Mouse (Mus musculus) MEL-GATA-1-ER (cell line): Measurements from ENCODE around the gene Hdac7.

ENCODE experiments used
- DNase-seq: peaks from one replicate; pipeline ENCODE4 v3.0.0-alpha.2; 2012; ENCODE audit warnings: low read depth; ENCODE audit errors: extremely low read depth

The Hdac7 gene

DNA sequence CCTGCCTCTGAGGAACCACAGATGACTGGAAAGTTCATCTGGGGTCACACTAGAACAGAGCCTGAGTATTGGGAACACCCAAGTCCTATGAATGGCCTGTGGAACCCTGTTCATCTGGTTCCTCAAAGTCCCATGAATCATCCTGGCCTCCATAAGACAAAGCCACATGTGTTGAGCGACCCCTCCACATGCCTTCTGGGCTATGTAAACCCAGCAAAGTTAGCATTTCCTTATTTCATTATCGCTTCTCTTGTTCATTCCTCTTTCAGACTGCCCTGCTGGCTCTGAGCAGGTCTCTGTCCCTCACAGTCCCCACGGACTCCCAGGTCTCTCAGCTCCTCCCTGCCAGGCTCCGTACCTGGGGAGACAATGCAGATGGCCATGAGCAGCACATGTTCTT, 14.1 kb upstream of the Hdac7 start:
- DNase-seq, result no peak

DNA sequence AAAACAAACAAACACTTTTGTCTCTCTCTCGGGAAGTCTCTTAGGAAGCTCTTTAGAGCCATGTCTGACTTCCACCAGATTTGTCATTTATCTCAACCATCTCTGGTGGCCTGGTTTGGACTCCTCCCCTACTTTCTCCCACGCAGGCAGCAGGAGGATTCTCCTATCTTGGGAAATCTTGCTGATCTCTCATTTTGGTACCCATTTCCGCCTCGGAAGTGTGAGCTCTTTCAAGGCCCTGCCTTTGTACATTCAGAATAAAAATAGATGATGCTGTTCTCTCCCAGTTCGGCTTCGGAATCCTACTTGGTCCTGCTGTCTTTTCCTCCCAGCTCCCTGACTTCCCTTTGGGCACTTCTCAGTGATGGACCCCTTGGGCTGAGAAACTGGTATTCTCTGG, 10.2 kb upstream of the Hdac7 start:
- DNase-seq, result no peak

DNA sequence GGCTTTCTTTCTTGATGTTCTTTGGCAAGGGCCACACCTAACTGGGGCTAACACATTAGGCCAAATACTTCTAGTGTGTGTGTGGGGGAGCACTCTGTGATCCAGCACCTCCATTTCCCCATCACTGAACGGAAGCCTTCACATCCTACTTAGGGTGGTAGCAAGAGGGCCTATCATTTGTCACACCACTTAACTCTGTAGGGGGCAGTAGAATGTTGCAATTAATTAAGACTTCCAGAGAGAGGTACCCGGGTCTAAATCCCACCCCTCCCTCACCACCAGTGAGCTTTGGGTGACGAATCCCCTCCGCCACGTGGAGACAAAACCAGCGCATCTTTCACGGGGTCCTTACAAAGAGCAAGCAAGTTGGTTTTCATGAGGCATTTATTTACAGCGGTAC, 9.8 kb upstream of the Hdac7 start:
- DNase-seq, result no peak

DNA sequence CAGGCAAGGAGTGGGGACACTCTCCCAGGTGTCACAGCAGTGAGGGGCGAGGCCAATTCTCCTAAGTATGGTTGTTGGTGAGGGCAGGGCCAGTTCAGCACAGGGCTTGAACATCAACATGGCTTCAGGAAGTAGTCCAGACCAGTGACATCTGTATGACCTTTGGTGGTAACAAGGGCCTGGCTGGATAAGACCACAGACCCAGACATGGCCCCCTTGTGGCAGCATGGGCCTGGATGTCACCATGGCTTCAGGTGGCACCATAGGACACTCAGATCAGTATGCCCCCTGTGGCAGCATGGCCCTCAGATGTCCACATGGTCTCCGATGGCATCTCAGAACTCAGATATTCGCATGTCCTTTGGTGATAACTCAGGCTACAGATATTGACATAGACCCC, 8.0 kb upstream of the Hdac7 start:
- no peak for DNase-seq

DNA sequence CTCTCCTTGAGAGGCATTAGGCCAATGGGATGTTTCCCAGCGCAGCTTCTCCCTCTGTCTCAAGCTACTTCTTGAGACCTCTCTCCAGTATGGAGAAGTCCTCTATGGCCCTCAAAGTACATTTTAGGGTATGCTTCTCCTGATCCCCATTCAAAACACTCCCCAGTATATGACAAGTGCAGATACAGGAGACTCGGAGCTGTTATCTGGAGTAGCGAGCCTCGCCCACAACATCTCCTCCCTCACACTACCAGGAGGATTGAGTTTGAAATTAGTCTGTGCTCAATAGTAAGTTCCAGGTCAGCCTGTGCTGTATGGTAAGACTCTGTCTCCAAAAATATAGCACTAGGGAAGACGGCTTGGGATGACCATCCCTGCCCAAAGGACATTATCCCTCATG, 6.7 kb upstream of the Hdac7 start:
- peak; percentile 88 for DNase-seq

DNA sequence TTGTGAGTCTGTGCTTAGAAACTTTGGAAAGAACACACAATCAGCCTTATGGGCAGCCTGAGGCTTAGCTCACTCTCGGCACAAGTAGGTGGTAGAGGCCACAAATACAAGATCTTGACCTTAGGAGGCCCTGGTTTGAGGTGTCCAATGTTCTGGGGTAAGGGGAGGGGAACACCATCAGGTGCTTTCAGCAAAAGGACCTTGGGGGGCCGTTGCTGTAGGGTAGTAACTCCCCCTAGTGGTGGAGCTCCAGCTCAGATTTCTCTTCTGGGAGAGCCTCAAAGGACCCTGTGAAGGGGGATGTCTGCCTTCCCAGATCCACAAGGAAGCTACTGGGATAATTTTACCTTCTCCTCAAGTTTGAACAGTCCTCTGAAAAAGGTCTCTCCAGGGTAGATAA, 6.1 kb upstream of the Hdac7 start:
- peak; percentile 64 for DNase-seq

DNA sequence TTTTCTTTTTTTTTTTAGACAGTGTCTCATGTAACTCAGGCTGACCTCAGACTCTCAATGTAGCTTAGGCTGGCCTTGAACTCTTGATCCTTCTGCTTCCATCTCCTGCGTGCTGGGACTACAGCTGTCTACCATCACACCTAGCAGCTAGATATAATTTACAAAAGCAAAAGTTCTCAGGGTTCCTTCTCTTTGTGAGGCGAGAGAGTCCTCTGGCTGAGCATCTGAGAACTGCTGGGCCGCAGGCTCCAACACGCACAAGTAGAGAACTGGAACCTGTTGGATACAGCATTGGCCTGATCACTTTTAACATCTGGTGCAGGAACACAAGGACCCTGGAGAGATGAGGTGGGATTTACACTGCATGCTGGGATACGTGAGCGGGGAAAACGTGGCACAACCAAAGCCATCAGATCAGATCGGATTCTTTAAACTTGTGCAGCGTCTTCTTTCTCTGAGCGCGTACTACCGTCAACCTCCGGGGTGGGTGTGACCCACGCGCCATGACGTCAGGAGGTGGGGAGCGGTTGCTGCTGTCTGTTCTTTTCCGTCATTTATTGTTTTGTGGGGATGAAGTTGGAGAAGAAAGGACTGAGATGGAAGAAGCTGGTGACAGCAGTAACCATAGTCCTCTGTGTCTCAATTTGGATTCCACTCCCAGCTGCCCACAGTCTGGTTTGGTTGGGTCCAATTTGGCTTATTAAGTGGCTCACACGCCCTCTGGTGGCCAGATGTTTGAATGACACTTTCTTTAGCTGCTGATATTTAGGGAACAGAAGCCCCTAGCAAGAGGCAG, 5.0 kb upstream of the Hdac7 start:
- DNase-seq, result peak; percentile 98

DNA sequence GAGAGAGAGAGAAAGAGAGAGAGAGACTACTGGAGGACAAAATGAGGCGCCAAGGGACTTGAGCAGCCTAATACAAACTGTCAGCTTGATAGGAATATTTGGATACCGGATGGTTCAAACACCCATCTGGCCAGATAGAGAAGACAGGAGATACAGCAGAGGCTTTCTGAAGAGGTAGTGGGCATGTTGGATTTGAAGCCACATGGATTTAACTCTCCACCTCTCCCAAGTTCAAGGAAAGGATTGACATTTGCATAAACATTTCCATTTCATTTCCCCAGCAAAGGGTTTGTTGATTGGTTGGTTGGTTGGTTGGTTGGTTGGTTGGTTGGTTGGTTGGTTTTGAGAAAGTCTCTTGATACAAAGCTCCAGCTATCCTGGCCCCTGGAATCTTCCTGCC, 3.6 kb upstream of the Hdac7 start:
- peak; percentile 69 for DNase-seq

DNA sequence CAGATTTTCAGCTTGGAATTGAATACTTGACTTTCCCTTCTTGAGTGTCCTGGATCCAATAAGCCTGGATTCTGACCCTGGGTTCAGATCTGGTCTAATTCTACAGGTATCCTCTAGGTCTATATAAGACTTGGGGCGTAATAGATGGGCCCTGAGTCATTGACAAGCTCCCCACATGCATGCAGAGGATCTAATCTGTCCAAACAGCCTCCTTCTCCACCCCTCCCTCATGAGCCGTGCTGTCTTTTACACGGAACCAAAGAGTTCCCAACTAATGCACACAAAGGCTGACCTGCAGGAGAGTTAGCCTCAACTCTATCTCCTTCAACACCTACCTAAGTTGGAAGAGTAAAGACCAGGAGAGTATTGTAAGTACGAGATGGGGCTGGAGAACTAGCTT, 3.0 kb upstream of the Hdac7 start:
- peak; percentile 90 for DNase-seq

DNA sequence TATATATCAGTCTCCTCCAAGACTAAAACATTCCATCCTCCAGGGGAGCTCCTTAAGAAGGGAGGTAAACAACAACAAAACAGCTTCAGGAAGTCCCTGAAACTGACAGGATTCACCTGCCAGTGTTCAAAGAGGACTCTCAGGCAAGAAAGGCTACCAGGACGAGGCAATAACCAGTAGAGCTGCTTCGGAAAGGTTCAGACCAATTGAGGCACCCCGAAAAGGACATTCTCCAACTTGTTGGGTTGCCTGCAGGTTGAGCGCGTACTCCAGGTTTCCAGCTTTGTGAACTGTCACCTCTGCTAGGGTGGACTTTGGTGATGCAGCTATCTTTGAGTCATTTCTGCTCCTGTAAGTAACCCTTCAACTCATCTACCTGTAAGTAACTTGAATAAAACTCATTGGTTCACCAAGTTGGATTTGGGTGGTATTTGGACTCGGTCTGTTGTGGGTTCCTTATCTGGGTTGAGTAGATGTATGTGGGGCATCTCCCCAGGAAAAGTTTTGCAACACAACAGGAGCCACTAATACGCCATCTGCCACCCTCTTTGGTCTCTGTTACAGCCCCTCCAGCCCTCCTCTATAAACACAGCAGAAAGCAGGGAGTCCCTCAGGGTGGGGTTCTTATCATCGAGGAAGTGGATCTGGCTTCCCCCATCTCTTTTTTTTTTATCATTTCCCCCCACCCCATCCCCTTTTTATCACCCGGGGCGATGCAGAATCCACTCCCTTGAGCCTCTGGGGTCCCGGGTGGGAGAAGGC, 2.0 kb upstream of the Hdac7 start:
- peak; percentile 70 for DNase-seq

DNA sequence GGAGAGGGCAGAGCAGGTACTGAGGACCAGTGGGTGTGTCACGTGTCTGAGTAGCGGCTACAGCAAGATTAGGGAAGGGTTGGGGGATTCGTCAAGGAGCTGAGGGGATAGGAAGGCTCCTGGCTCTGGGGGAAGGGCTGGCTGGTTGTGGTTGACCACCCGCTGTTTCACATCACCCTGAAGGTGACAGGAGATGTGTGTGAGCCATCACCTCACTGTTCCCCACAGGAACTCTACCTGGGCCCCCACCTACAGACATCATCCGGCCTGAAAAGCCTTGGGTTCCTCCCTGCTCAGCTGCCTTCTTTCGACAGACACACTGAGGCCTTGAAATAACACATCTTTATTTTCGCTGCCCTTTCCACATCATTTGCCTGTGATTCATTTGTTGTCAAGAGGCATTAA, 1.1 kb downstream of the Hdac7 start:
- DNase-seq, result peak; percentile 91

DNA sequence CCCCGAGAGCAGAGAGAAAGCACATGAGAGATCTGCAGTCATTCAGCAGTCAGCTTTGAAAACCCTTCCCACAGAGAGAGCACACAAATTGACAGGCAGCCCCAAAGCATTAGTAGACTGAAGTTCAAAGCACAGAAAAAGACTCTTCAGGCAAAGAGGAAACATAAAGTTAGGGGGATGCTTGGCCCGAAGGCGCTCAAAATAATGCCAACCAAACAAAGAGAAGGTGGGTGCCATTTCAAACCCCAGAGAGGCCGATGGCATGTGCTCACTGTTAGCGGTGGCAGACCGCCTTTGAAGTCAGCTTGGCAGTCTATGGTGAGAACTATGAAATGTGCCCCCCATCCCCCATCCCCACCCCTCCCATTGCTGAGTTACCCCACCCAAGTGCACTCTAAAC, 2.2 kb downstream of the Hdac7 start:
- DNase-seq, result no peak

DNA sequence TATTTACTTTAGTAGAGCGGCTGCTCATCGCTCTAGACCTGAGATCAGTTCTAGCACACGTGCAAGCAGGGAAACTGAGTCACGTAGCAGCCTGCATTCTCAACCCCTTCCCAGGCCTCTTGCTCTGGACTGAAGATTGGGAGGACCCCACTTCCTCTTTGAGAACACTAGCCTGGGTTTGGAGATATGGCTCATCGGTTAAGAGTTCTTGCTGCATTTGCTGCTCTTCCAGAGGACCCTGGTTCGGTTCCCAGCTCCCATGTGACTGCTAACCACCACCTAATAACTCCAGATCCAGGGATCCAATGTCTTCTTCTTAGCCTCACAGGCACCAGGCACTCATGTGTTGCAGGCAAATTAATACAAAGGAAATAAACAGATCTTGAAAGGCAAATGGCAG, 2.9 kb downstream of the Hdac7 start:
- DNase-seq, result peak; percentile 95

DNA sequence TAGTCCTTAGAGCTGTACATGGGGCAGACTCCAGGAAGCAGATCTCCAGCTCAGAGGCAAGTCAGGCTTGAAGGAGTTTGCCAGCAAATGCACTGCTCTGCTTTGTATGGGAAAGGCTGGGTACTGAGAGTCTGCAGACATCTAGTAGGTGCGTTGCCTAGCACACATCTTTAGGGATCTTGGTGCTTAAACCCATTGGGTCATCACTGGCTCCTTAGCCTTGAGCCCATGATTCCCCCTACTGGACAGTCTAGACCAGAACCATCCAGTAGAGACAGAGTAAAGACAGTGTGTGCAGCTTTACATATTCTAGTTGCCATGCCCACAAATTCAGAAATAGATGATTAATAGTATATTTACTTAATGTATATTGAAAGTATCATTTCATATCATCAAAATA, 3.5 kb downstream of the Hdac7 start:
- peak; percentile 52 for DNase-seq

DNA sequence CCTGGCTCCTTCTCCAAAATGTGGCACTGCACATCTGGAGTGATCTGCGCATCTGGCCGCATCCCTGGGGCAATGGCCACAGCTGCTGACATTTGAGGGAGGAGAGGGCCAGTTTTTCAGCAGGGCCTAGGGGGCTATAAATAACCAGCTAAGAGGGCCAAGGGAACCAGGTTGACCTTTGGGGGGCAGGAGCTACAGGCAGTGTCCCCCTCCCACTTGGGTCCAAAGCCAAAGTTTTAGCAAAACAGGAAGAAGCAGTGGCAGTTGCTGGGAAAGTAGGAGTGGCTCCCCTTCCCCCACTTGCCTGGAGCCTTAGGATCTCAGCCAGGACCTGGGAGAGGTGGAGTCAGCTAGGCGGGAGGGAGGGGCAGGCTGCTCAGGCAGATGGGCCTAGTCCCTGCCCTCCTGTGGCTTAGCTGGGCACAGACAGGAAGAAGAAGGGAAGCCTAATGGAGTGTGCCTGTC, 4.3 kb downstream of the Hdac7 start:
- peak; percentile 91 for DNase-seq

DNA sequence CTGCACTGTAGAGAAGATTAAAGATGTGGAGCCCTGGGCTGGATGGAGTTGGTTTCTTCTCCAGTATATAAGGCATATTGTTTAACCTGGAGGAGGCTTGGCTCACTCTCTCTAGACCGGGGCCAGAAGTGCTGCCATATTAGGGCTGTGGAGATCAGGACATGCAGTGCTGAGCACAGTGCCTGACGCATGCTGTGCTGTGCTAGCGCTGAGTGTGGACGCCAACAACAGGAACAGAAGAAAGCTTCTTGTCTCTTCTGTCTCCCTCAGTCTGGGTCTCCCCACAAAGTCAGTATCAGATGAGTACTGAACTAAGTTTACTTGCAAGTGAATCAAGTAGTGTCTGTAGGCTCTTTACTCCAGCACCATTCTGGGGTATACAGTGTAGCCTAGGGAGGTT, 4.8 kb downstream of the Hdac7 start:
- no peak for DNase-seq

DNA sequence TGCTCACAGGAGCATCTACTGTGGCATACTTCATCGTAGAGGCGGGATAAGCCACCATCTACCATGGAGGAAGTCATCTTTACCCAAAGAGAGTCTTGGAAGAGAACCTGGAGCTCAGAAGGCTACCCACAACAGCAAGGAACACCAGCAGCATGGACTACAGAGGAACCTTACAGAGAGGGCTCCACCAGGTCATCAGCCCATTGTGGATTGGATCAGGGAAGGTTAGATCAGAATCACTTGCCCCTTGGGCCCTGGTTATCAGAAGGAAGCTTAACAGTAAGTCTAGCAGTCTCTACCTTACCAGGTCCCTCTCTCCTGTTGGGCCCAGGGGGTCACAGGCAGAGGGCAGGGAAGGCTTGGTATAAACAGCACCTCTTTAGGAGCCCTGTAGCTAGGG, 5.3 kb downstream of the Hdac7 start:
- DNase-seq, result no peak

DNA sequence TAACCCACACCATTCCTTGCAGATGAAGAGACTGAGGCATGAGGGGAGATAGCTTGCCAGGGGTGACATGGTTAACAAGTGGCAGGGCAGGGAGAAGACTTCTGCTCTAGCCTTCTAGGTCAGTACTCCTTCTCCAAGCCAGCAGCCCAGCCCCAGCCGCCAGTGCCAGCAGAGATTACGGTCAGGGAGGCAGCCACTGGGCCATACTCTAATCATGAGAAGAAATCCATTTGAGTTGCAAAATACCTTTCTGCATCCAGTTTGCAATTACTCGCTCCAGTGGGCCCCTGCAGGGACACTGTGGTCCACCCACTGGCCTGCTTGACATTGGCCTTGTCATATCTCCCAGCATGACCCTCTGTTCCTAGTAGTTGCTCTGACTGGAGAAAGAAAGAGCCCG, 5.9 kb downstream of the Hdac7 start:
- no peak for DNase-seq

DNA sequence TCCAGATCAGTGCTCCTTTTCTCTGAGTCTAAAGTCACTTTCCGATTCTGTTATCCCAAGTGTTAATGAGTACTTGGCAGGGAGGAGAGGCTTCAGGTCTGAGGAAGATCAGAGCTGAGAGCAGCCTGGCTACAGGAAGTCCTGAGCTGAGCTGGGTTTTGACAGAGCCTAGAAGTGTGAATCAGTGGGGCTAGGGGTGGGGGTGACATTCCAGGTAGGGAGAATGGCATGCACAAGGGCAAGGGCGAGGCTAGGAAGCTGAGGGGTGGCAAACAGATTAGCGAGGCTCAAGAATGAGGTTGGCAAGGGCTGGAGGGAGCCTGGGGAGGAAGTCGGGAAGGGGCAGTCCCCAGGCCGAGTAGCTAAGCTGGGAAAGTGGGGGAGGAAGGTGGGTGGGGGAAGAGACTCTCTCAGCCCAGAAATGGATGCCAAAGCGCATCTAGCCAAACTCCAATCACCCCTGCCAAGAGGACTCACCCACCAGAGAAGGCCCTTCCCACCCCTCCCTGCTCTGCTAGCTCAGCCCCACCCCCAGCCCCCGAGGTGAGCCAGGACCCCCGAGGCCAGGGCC, 6.7 kb downstream of the Hdac7 start:
- DNase-seq, result no peak

DNA sequence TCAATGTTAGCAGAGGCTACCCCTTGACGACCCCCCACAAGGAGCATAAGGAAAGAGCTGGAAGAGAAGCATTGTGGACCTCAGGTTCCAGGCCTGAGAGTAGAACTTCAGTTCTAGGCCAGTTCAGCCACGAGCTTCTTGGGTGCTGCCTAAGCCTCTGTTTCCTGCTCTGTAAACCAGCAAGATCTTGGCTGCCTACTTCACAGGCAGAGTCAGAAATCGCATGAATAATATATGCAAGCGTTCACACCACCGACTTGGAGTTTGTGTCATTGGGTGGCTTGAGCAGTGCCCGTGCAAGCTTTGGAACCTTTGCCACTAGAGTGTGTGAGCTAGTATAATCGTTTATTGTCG, 7.4 kb downstream of the Hdac7 start:
- no peak for DNase-seq

DNA sequence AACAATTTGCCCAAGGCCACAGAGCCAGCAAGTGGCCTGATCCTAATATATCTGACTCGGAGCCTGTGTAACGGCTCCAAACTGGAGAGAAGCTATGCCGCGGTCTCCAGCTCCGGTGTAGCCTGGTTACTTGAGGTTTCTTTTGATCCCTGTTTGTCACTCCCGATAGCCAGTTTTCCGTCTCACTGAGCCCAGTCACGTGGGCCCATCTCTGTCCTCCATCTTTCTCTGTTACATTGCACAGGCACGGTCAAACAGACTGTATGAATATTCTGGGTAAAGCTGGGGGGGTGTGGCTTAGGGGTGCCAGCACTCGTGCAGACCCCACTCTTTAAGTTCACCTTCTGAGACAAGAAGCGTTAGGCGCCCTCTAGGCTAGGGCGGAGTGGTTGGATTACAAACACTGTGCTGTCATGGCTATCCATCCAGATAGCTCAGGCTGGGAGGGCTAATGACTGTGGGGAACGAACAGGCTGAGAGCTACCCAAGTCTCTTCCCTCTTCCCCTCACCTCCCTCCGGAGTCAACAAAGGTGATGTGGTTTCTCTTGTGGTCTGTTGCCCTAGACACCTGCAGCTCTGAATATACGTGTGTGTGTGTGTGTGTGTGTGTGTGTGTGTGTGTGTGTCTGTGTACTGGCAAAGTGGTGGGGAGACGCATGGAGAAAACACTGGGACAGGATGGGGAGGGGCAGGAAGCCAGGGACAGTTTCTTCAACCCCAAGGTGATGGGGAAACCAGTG, 8.0 kb downstream of the Hdac7 start:
- DNase-seq, result no peak
